Mouse (Mus musculus) forelimb bud, embryonic 11.5 days (tissue): ENCODE data around the gene Gm4969.
A peak's percentile ranks its signal among the peaks of the same experiment; 100 is the strongest.
"Not testable (repeated sequence)": the region's sequence is repeated elsewhere in the genome, so short reads cannot be mapped to it uniquely, and the experiment has no call there.

ENCODE experiments used
- DNase-seq: peaks from one replicate; pipeline ENCODE4 v3.0.0-alpha.2; 2012; ENCODE audit warnings: low read depth, low spot score

Gm4969 gene

DNA sequence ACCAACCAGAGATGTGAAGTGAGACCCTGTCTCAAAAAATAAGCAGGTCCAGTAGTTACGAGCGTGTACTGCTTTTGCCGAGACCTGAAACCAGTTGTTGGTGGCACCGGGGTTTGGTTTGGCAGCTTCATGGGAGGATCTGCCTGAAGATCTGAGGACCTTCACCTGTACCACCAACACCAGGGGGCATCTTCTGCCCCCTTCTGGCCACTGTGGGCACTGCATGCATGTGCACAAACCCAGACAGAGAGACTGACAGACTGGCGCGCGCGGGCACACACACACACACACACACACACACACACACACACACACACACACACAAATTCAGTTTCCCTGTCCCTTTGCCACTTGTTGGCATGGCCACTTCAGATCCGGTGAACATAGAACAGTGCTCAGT, 44.7 kb downstream of the Gm4969 start:
- DNase-seq, result peak; percentile 40

GRCm38 (mm10) chr7:19071024-19071423, 47.1 kb downstream of the Gm4969 start:
- not testable (repeated sequence) for DNase-seq

DNA sequence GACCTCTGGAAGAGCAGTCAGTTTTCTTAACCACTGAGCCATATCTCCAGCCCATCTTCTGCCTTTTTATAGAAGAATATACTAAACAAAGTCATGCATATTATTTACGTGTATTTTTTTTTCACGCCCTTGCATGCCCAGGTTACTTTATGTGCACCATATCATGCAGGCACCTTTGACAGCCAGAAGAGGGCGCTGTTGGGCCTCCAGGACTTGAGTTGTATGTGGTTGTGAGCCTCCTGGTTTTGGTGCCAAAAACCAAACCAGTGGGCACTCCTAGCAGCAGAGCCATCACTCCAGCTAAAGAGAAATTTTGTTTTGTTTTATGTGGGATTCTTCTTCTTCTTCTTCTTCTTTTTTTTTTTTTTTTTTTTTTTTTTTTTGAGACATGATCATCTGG, 48.7 kb downstream of the Gm4969 start:
- DNase-seq, result no peak

DNA sequence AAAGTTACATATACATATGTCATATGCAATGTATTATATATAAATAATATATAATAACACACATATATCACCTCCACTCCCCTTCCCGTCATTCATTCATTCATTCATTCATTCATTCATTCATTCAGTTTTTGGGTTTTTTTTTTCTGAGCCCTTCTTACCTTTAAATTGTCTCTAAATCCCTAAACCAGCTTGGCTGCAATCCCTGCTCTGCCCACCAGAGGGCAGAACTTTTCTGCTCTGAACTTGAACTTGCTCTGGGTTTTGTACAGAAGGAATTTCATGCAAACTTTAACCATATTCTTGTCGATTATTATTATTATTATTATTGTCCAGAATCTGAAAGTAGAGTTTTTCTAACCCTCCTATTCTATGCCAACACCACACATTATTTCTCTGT, 49.5 kb downstream of the Gm4969 start:
- peak; percentile 80 for DNase-seq

DNA sequence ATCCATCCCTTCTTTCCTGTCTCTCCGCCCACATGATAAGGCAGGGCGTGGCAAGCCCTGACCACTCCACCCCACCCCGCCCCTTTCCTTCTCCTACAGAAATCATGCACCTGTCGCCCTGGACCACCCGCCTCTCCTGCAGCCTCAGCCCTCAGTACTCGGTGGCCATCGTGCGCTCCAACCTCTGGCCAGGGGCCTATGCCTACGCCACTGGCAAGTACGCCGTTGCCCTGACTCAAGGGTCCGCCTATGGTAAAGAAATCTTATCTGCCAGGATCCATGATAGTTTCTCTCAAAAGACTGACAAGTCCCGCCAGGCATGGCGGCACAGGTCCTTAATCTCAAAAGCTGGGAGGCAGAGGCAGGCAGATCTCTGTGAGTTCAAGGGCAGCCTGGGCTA, 50.2 kb downstream of the Gm4969 start:
- DNase-seq, result no peak

- no peak for DNase-seq
Observed at GRCm38 (mm10) chr7:19067063-19067462, 51.1 kb downstream of the Gm4969 start.

DNA sequence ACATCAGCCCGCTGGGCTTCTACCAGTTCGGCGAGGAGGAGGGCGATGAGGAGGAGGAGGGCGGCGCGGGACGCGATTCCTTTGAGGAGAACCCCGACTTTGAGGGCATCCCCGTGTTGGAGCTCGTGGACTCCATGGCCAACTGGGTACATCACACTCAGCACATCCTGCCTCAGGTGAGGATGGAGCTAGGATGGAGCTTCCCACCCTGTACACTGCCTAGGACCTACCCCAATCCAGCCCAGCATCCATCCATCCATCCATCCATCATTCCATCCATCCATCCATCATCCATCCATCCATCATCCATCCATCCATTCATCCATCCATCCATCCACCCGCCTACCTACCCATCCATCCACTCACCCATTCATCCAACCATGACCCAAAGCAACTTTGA, 52.3 kb downstream of the Gm4969 start:
- DNase-seq, result no peak

GRCm38 (mm10) chr7:19057405-19057804, 60.8 kb downstream of the Gm4969 start:
- no peak for DNase-seq

DNA sequence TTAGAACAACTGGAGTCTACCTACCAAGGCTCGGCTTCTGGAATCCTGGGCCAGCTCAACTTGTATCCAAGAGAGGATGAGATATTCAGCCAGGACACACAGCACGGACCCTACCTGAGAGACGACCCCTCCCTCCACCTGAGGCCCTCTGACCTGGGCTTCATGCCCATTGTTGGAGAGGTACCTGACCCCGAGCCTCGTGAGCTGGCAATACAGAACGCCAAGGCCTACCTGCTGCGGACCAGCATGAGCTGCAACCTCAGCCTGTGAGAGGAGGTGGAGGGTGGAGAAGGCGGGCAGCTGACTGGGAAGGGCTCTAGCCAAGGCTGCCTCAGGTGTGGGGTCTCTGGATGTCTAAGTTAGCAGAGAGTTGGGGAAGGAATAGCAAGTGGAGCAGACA, 63.1 kb downstream of the Gm4969 start:
- DNase-seq, result no peak

DNA sequence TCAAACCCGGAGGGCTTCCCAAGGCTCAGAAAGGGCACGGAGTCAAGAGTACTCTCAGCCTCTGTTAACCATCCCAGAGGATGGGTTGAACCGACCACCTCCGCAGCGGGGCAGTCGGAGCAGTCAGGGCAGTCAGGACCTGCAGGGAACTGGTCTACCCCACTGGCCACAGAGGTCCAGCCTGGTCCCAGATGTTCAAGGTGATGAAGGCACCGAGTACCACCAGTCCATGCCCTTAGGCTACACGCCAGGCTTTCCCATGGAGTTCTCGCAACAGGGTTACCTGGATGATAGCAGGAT, 63.4 kb downstream of the Gm4969 start:
- DNase-seq, result no peak

- peak; percentile 64 for DNase-seq
Observed at GRCm38 (mm10) chr7:19054047-19054776, 64.0 kb downstream of the Gm4969 start, which contains the start of gene Rsph6a. Rsph6a (plus strand) TSS chr7:19054690.

DNA sequence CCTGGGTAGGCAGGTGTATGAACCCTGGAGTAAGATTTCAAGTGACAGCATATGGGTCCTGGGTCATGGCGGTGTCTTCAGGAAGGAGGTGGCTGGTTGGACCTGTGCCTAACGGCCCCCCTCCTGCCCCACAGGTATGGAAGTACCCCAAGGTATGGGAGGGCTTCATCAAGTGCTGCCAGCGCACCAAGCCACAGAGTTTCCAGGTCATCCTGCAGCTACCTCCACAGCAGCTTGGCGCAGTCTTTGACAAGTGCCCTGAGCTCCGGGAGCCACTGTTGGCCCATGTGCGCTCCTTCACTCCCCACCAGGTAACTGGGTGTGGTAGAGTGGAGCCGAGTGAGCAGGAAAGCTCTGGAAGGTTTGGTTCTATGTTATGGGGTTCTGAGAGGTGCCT, 65.0 kb downstream of the Gm4969 start:
- no peak for DNase-seq

- no peak for DNase-seq
Observed at GRCm38 (mm10) chr7:19052345-19053135, 65.6 kb downstream of the Gm4969 start.

GRCm38 (mm10) chr7:19051161-19051560, 67.0 kb downstream of the Gm4969 start:
- no peak for DNase-seq

- DNase-seq, result no peak
Observed at GRCm38 (mm10) chr7:19050172-19050571, 68.0 kb downstream of the Gm4969 start.

DNA sequence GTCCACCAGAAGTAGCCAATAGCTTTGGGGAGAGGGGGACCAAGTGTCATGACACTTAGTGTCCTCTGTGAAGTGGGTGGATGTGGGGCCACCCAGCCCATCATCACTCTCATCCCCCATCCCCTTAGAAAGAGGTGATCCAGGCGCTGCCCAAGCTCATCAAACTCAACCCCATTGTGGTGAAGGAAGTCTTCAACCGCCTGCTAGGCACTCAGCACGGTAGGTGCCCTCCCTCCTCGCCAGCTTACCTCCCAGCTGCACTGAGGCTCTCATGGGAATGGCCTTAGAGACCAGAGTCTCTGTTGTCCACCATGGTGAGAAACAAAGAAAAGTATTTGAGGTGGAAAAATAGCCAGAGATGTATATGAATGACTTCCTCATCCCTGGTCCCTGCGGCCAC, 68.9 kb downstream of the Gm4969 start:
- no peak for DNase-seq
